Mouse (Mus musculus): Measurements from ENCODE around the gene Cacna1a. TPM values are rescaled to one million over a fixed set of nuclear protein-coding genes. Genes with fewer than 3 reads are reported as not detected.

Cacna1a gene
- polyA plus RNA-seq, 1 experiment from 2014 or later: 15.7 TPM

GRCm38 (mm10) chr8:84426087-84426486, 37.8 kb downstream of the Cacna1a start:
- 86% methylated on average over 7 of the region's 7 CpGs for WGBS (ENCODE audit: missing documents)
- Histone ChIP-seq H3K4me3 (ENCODE audit: inconsistent target) (no peak overlapping the region), H3K27ac (no peak overlapping the region), H3K36me3 (ENCODE audit: inconsistent target) (no peaks in the 10 kb centered on the region; the same call in 1 of the 2 replicates), H3K79me2 (ENCODE audit: inconsistent target) (peaks cover 11% of the 10 kb centered on the region; the same call in 1 of the 2 replicates)

GRCm38 (mm10) chr8:84426582-84426981, 38.3 kb downstream of the Cacna1a start:
- H3K36me3 ChIP-seq (ENCODE audit: inconsistent target): no peaks in the 10 kb centered on the region; the same call in 1 of the 2 replicates
- no peak overlapping the region for H3K27ac ChIP-seq
- WGBS (ENCODE audit: missing documents): 92% methylated on average over 8 of the region's 8 CpGs
- H3K4me3 ChIP-seq (ENCODE audit: inconsistent target): no peak overlapping the region
- peaks cover 9% of the 10 kb centered on the region; the same call in 1 of the 2 replicates for H3K79me2 ChIP-seq (ENCODE audit: inconsistent target)

GRCm38 (mm10) chr8:84428034-84428433, 39.8 kb downstream of the Cacna1a start:
- H3K4me3 ChIP-seq (ENCODE audit: inconsistent target): no peak overlapping the region
- no peaks in the 10 kb centered on the region; the same call in 1 of the 2 replicates for H3K79me2 ChIP-seq (ENCODE audit: inconsistent target)
- H3K36me3 ChIP-seq (ENCODE audit: inconsistent target): no peaks in the 10 kb centered on the region; the same call in 1 of the 2 replicates
- no peak overlapping the region for H3K27ac ChIP-seq
- 88% methylated on average over 5 of the region's 5 CpGs for WGBS (ENCODE audit: missing documents)

- H3K27ac ChIP-seq: no peak overlapping the region
- H3K79me2 ChIP-seq (ENCODE audit: inconsistent target): no peaks in the 10 kb centered on the region; the same call in 1 of the 2 replicates
- H3K4me3 ChIP-seq (ENCODE audit: inconsistent target): no peak overlapping the region
- WGBS (ENCODE audit: missing documents): 25% methylated on average over 4 of the region's 4 CpGs
- H3K36me3 ChIP-seq (ENCODE audit: inconsistent target): no peaks in the 10 kb centered on the region; the same call in 1 of the 2 replicates
Measured at GRCm38 (mm10) chr8:84429014-84429413, 40.8 kb downstream of the Cacna1a start.

- H3K4me3 ChIP-seq (ENCODE audit: inconsistent target): no peak overlapping the region
- no peaks in the 10 kb centered on the region; the same call in 1 of the 2 replicates for H3K79me2 ChIP-seq (ENCODE audit: inconsistent target)
- 40% methylated on average over 5 of the region's 5 CpGs for WGBS (ENCODE audit: missing documents)
- no peak overlapping the region for H3K27ac ChIP-seq
- H3K36me3 ChIP-seq (ENCODE audit: inconsistent target): no peaks in the 10 kb centered on the region; the same call in 1 of the 2 replicates
Measured at GRCm38 (mm10) chr8:84429492-84429891, 41.3 kb downstream of the Cacna1a start.

GRCm38 (mm10) chr8:84435370-84435769, 47.1 kb downstream of the Cacna1a start:
- Histone ChIP-seq H3K4me3 (ENCODE audit: inconsistent target) (no peak overlapping the region), H3K79me2 (ENCODE audit: inconsistent target) (no peaks in the 10 kb centered on the region; the same call in 1 of the 2 replicates), H3K27ac (no peak overlapping the region), H3K36me3 (ENCODE audit: inconsistent target) (no peaks in the 10 kb centered on the region)
- WGBS (ENCODE audit: missing documents): 93% methylated on average over 10 of the region's 10 CpGs

GRCm38 (mm10) chr8:84439813-84440212, 51.6 kb downstream of the Cacna1a start:
- H3K79me2 ChIP-seq (ENCODE audit: inconsistent target): no peaks in the 10 kb centered on the region; the same call in 1 of the 2 replicates
- H3K27ac ChIP-seq: no peak overlapping the region
- no peak overlapping the region for H3K4me3 ChIP-seq (ENCODE audit: inconsistent target)
- H3K36me3 ChIP-seq (ENCODE audit: inconsistent target): no peaks in the 10 kb centered on the region
- WGBS (ENCODE audit: missing documents): 91% methylated on average over 6 of the region's 7 CpGs

- Histone ChIP-seq H3K79me2 (ENCODE audit: inconsistent target) (no peaks in the 10 kb centered on the region; the same call in 1 of the 2 replicates), H3K36me3 (ENCODE audit: inconsistent target) (no peaks in the 10 kb centered on the region), H3K27ac (no peak overlapping the region), H3K4me3 (ENCODE audit: inconsistent target) (no peak overlapping the region)
- 83% methylated on average over 1 of the region's 1 CpGs for WGBS (ENCODE audit: missing documents)
Measured at GRCm38 (mm10) chr8:84442043-84442442, 53.8 kb downstream of the Cacna1a start.

- no peaks in the 10 kb centered on the region for H3K36me3 ChIP-seq (ENCODE audit: inconsistent target)
- no peaks in the 10 kb centered on the region for H3K79me2 ChIP-seq (ENCODE audit: inconsistent target)
- H3K27ac ChIP-seq: no peak overlapping the region
- H3K4me3 ChIP-seq (ENCODE audit: inconsistent target): no peak overlapping the region
- 89% methylated on average over 9 of the region's 9 CpGs for WGBS (ENCODE audit: missing documents)
Measured at GRCm38 (mm10) chr8:84446571-84446991, 58.3 kb downstream of the Cacna1a start.

- Histone ChIP-seq H3K27ac (no peak overlapping the region), H3K36me3 (ENCODE audit: inconsistent target) (no peaks in the 10 kb centered on the region), H3K4me3 (ENCODE audit: inconsistent target) (no peak overlapping the region), H3K79me2 (ENCODE audit: inconsistent target) (no peaks in the 10 kb centered on the region)
- WGBS (ENCODE audit: missing documents): 44% methylated on average over 6 of the region's 6 CpGs
Measured at GRCm38 (mm10) chr8:84454532-84454931, 66.3 kb downstream of the Cacna1a start.

GRCm38 (mm10) chr8:84458853-84459252, 70.6 kb downstream of the Cacna1a start:
- Histone ChIP-seq H3K79me2 (ENCODE audit: inconsistent target) (no peaks in the 10 kb centered on the region), H3K36me3 (ENCODE audit: inconsistent target) (no peaks in the 10 kb centered on the region), H3K4me3 (ENCODE audit: inconsistent target) (no peak overlapping the region), H3K27ac (no peak overlapping the region; the same call in 1 of the 2 replicates)
- 72% methylated on average over 6 of the region's 7 CpGs for WGBS (ENCODE audit: missing documents)

- H3K27ac ChIP-seq: no peak overlapping the region; the same call in 1 of the 2 replicates
- 48% methylated on average over 5 of the region's 5 CpGs for WGBS (ENCODE audit: missing documents)
- H3K4me3 ChIP-seq (ENCODE audit: inconsistent target): no peak overlapping the region
- H3K36me3 ChIP-seq (ENCODE audit: inconsistent target): no peaks in the 10 kb centered on the region
- no peaks in the 10 kb centered on the region for H3K79me2 ChIP-seq (ENCODE audit: inconsistent target)
Measured at GRCm38 (mm10) chr8:84459276-84459675, 71.0 kb downstream of the Cacna1a start.

- no peak overlapping the region for H3K27ac ChIP-seq
- H3K36me3 ChIP-seq (ENCODE audit: inconsistent target): no peaks in the 10 kb centered on the region
- H3K79me2 ChIP-seq (ENCODE audit: inconsistent target): no peaks in the 10 kb centered on the region
- no peak overlapping the region for H3K4me3 ChIP-seq (ENCODE audit: inconsistent target)
- WGBS (ENCODE audit: missing documents): 79% methylated on average over 2 of the region's 2 CpGs
Measured at GRCm38 (mm10) chr8:84460698-84461097, 72.5 kb downstream of the Cacna1a start.

- Histone ChIP-seq H3K27ac (no peak overlapping the region), H3K4me3 (ENCODE audit: inconsistent target) (no peak overlapping the region), H3K79me2 (ENCODE audit: inconsistent target) (no peaks in the 10 kb centered on the region), H3K36me3 (ENCODE audit: inconsistent target) (no peaks in the 10 kb centered on the region)
- WGBS (ENCODE audit: missing documents): 80% methylated on average over 1 of the region's 1 CpGs
Measured at GRCm38 (mm10) chr8:84466932-84467331, 78.7 kb downstream of the Cacna1a start.

- no peak overlapping the region for H3K27ac ChIP-seq
- no peaks in the 10 kb centered on the region for H3K79me2 ChIP-seq (ENCODE audit: inconsistent target)
- WGBS (ENCODE audit: missing documents): 93% methylated on average over 4 of the region's 4 CpGs
- no peaks in the 10 kb centered on the region for H3K36me3 ChIP-seq (ENCODE audit: inconsistent target)
- no peak overlapping the region for H3K4me3 ChIP-seq (ENCODE audit: inconsistent target)
Measured at GRCm38 (mm10) chr8:84469076-84469475, 80.8 kb downstream of the Cacna1a start.
